Mouse (Mus musculus) kidney, adult 18-20 months (tissue): ENCODE data around the gene Ube2r2.

ENCODE experiments used
- DNase-seq: peaks from one replicate; pipeline ENCODE4 v3.0.0; 2021

Gene Ube2r2

DNA sequence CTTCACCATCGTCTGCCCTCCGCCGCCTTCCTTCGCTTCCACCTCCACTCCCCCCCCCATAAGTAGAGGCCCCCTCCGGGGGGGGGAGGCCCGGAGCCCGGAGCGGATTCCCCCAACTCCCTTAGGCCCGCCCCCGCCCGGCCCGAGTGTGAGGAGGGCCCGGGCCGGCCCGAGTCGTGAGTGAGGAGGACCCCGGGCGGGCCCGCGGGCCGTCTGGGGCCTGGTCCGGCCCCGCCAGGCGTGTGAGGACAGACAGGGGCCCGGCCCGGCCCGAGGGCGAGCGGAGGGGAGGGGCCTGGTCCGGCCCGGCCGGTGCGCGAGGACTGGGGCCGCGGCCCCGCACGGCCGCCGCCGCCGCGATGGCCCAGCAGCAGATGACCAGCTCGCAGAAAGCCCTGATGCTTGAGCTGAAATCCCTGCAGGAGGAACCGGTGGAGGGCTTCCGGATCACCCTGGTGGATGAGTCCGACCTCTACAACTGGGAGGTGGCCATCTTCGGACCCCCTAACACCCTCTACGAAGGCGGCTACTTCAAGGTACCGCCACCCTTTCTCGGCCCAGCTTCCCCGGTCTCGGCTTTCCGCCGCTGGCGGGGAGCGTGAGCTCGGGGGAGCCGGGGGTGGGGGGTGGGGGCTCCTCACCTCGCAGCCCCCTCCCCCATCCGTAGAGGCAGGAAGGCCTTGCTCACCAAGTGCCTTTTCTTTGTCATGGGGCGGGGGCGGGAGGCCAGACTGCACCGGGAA, at the start of gene Ube2r2:
Ube2r2 (plus strand) TSS at position 33 of the 743 bp plus-strand sequence.
- peak; percentile 76 for DNase-seq

DNA sequence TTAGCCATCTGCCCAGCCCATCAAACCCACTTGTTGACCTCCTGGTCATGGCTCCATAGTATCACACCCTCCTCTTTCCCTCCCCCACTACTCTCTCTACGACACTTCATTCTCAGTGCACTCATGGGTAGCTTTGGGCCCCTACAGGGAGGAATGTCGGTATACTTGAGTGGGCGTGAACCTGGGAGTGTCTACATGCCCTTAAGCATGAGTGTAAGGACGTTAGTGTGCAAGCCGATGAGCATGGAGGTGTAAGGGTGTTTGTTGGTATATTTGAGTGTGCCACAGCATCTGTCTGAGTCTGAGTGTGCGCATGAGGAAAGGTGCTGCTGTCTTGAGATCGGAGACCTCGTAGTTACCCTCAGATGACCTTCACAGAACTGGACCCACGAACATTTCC, 48.6 kb upstream of the Ube2r2 start:
- DNase-seq, result no peak

DNA sequence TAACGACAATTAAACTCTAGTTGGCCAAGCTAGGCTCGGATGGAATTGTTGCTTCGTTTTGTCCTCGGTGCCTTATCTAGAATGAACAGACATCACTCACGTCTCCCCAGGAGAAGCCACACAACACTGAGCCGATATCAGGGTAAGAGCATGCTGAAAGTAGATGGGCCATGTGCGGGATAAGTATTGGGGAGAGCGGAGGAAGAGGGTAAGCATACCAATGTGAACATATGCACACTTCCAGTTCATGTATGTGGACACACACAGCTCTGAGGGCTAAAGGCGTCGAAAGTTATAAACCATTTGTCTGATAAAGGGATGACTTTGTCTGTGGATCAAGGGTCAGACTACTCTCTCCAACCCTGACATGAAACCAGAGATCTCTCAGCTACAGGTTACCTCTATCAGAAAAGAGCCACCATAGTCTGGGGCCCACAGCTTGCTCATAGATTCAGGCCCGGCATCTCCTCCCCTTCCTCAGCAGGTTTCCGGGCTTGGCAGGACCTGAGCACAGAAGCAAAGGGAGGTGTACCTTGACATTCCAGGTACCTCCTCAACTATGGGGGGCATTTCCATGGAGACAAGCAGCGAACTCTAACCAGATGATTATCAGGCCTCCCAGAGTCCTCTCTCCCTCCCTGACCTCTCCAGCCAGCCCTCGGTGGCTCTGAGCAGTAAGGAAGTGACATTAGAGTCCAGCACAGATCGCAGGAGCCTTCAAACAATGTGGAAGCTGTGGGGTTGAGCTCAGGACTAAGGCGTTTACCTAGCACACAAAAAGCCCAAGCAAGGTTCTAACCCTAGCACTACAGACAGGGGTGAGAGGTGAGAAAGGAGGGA, 47.9 kb upstream of the Ube2r2 start:
- DNase-seq, result no peak

DNA sequence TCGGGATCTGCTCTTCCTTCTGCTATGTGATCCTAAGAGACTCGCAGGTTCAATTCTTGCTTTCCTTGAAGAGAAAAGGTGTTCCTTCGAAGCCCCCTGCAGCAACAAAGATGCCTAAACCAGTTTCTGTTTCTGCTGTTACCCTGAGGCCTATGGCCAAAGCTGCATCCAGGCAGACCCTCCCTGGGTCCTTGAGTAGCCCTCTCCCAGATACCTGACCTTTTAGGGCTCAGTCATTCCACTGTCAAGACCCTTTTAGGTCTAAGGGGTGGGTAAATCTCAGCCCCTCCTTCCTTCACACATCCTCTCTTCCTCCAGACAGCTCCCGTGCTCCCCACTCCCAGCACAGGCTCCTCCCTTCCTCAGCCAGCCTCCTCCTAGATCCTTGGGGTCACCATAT, 46.4 kb upstream of the Ube2r2 start:
- no peak for DNase-seq

DNA sequence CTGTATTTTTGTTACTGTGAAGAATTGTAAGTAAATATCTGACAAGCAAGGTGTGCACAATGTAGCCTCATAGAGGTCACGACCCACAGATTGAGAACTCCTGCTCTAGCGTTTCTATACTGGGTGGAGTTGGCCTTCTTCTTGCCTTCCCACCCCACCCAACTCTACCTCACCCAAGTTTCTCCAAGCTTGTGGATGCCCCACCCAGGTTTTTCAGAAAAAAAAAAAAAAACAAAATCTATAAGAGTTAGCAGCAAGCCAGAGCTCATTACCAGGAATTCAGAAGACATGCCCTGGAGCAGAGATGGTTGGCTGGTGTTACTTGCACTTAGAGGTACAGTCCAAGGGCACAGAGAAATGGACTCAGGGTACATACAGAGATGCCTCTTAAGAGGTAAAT, 45.8 kb upstream of the Ube2r2 start:
- no peak for DNase-seq

DNA sequence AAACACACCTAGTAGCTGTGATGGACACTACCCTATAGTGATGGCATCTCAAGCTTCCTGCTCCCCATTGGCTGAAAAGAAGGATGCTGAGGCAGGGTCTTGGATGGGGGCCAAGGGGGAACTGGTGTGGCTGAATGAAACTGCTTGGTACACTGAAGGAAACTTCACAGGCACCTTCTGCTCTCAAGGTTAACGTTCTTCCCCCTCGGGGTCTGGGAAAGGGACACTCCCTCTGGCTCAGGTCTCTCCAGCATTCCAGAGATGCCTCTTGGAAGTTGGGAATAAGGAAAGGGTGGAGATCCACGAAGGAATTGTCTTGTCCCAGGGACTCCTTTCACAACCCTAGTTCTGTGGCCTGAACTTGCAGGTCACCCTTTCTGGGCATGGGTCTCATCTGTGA, 44.2 kb upstream of the Ube2r2 start:
- DNase-seq, result no peak

DNA sequence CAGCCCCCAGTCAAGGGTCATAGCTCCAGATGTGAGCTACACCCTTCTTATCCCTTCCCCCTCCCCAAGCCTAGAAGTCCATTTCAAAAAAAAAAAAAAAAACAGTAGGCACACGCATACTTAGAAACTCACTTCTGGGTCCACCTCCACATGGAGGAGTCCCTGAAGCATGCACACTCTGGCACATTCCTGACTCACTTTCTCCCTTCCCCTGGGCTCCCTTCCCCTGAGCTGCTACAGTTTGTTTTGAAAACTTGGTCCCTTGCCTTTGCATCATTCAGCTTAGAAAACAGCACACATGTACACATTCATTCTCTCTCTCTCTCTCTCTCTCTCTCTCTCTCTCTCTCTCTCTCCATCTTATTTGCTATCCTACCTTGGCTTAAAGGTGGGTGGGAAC, 42.6 kb upstream of the Ube2r2 start:
- no peak for DNase-seq

DNA sequence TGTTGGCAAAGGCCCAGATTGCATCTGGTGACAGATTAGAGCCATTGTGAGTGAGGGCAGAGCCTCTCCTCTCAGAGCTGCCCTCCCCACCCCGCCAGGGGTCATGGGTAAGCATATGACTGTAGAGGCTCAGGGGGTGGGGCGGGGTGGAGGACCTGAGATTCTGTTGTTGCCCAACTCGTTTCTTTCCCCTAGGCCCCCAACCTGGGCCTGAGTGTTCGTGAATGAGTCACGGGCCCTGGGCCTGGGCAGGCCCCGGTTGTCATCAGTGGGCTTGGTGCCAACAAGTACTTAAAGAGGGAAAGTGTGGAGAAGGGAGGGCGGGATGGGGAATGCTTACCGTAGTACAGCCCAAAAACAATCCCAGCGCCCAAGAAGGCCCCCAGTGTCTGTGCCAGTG, 41.2 kb upstream of the Ube2r2 start:
- DNase-seq, result no peak

DNA sequence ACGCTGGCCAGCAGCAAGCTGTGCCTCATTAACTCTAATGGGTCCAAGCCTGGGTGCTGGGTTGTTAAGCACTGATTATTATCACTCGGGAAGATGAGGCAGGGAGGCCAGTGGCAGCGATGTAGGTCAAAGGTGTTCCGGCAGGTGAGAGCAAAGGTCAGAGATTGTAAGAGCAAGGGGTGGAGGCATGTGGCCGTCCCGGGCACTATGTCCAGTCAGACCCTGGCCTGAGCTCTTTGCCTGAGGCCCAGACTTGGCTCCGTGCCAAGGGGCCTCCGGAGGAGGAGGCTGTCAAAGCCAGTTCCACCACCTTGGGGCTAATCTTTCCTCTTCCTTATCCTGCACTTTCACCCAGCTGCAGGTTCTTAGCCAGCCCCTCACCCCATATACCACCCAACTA, 39.4 kb upstream of the Ube2r2 start:
- DNase-seq, result peak; percentile 62

DNA sequence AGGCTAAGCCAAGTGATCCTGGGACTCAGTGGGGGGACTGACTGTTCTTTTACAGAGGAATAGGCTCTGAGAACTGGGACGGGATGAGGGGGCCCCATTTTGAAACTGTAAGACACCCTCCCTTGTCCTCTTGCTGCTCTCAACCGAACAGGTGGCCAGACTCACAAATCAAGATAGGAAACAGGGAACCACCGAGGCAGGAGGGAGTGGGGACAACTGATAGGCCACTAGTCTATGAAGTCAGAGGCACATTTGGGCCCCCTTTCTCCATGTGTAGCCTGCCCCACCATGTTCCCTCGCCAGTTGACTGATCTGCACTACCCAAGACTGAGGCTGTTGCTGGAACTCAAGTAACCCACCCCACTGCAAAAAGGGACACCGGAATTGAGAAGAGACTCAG, 38.7 kb upstream of the Ube2r2 start:
- DNase-seq, result no peak

DNA sequence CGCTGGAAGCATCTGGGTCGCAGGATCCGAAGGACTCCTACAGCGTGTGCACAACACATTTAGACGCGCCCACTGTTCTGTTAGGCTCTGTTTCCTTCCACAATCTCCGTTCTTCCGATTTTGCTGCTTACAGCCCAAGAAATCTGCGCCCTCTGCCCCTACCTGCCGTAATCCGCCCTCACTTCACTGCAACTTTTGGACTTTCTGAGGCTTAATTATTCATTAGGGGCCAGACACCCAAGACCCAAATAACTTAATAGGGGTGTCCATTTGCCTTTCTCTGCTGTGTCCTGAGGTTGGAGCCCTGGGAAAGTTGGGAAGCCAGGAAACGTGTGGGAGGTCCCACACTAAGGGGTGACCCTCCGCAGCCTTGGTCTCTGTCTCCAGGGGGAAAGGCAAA, 38.2 kb upstream of the Ube2r2 start:
- no peak for DNase-seq

DNA sequence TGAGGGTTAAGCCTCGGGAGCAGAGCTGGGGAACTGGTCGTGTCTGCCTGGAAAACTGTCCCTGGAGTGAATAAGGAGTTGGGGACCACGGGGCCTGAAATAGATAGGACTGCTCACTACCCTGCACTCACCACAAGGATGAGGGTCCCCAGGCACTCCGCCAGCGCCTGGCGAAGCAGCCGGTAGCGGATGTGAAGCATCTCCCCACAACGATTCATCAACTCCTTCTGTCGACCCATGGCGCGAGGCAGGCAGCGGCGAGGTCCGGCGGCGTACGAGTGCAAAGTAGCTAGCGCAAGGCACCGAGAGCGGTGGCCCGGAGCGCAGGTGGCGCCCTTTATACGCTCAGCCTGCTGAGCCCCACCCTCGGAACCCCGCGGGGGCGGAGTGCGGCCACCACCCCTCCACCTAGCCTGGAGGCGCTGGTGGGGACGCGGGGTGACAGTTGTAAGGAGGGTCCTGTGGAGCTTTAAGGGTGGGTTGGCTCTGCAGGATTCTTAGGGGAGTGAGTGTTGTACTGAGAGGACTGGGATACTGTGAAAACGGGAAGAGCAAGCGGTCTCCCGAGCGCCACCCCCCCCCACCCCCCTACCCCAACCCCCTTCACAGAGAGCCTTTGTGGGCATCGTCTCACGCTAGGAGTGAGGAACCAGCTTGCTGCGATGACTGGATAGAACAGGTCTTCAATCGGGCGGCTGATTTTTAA, 37.5 kb upstream of the Ube2r2 start, which contains the start of gene Aqp3:
Aqp3 (minus strand) TSS at position 313 of the 706 bp plus-strand sequence.
- DNase-seq, result peak; percentile 74

DNA sequence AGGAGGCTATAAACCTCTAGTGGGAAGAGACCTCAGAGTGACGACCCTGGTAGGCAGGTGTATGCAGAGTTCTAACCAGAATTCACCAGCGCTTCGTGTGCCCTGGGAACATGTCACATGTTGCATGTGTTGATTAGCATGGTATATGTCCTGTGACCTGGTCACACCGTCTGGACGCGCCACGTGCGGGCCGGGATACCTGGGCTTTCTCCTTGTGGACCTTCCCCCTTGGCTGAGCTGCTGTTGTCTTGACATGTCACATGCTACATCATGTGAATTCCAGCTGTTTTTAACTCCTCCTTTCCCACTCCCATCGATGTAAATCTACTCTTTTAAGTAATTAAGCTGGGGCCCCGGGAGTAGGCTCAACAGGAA, 37.0 kb upstream of the Ube2r2 start:
- DNase-seq, result peak; percentile 32

DNA sequence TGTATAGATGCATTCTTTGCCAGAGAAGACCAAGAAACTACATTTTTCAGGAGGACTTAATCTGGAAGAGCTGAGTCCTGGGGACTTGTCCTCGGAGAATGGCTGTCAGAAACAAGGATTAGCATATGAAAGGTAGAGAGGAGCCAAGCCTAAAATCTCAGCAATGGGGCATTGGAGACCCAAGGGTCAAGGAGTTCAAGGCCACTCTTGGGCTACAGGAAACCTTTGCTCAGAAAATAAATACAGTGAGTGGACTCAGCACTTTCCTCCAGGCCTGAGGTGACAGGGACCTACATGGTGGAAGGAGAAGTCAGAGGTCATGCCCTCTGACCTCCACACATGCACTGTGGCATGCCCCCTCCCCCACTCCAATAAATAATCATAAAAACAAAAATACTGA, 34.6 kb upstream of the Ube2r2 start:
- DNase-seq, result no peak

DNA sequence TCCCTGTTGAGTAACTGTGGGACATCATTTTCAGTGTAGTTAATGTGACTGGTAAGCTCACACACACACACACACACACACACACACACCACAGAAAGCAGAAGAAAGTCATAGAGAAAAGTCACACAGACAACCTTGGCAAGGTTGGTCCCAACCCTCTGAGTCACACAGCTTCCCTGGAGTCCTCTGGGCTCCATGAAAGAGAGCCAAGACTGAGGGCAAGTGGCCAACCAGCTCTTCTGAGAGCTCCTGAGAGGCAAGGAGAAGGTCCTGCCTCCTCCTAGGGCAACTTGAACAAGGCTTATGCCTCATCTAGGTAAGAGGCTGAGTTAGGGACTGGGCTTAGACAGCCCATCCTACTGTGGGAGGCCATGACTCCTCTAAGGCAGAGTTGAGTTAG, 32.6 kb upstream of the Ube2r2 start:
- DNase-seq, result no peak

DNA sequence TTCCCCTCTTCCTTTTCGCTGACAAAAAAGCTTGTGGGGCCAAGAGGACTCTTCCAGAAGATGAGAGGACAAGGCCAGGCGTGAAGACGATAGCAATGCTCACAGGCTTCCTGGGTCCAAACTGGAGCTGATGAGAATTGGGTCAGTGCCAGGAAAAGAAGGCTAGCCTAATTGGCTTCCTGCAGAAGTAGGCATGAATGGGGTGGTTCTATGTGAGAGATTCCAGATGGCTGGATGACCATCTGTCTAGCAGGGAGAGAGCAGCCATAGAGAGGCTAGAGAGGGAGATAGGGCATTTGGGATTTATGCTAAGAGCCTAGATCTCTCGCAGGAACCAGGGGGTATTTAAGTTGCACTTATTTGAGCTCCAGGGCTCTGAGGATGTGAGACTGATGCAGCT, 28.1 kb upstream of the Ube2r2 start:
- no peak for DNase-seq

DNA sequence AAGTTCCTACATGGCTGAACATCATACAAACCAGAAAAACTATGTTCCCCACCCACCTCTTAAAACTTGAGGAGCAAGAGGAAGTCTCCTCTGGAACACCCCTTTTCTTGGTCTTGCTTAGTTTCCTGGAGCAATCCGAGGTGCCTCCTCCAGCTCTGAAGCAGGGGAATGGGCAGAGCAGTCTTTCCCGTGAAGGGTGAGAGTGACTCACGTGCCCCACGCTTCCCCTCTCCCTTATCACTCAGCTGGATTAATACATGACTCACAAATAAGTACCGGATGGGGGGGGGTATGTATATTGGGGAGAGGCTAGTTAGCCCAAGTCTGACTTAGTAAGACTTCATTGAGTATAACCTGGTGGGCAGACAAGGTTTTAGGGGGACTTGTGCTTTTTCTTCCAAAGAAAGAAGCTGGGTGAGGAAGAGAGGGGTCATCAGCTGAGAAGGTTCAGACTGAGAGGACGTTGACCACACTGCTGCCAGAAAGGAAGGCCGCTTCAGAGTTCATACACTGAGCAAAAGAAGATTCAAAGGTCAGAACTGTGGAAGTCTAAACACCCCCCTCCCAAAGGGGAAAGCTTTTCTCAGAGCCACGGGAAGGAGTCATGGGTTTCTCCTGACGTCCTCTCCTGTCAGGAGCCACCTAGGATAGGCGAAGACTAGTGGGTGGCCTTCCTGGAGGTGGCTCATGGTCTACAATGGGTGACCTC, 26.7 kb upstream of the Ube2r2 start:
- no peak for DNase-seq

DNA sequence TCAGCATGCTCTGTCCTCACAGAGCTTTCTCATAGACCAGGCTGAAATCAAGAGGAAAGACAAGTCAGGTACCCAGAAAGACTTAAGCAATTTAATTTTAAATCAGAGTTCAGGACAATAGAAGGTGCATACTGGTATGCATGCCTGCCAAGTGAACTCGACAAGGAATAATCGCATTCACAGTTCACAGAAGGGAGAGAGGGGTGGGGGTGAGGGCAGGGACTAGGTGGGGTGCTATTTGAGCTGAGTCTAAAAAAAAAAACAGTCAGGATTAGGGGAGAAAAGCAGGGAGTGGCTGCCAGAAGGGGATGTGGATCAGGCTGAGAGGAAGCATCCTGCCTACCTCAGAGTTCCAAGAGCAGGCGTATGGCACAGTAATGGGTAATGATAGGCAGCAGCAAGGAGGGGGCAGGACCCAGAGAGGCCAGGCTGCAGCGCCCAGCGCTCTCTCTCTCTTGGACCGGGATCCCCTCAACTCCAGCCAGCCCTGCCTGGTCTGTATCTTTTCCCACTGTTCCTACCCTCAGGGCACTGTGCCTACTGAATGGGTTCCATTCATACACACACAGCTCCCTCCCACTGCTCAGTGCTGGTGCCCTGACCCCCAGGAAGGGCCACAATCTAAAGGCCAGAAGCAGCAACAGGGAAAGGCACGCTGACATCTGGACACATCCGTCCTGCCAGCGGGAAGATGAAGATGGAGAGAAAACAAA, 21.0 kb upstream of the Ube2r2 start:
- DNase-seq, result no peak

DNA sequence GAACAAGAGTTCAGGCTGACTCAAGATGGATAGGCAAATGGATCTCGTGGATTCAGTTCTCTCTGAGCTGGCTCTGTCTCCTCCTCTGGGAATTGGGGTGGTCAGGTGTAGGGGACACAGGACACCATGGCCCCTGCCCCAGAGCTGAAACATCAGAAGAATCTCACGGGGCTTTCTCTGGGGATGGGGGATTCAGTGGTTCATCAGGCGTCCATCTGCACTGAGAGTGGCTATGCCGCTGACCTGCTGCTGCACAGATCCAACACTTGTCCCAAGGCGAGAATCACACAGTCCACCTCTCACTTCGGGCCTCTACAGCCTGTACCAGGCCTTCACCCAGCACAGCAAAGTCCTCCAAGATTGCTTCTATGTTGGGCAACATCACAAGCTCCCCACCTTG, 20.5 kb upstream of the Ube2r2 start:
- no peak for DNase-seq

DNA sequence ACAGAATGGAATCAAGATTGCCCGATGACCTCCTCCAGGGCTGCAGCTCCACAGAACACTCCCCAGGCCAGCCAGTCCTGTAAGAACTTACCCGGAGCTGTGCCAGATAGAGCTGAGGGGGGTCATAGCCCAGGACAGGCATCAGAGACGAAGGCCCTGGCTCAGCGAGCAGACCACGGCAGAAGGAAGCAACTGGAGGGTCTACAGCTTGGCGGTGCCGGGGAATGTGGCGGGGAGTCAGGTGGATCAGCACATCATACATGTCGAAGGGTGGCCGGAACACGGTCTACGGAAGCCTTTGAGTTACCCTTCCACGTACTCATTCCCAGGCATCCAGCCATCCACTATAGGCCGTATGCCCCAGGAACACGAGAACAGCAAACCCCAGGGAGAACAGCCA, 19.8 kb upstream of the Ube2r2 start:
- DNase-seq, result no peak

DNA sequence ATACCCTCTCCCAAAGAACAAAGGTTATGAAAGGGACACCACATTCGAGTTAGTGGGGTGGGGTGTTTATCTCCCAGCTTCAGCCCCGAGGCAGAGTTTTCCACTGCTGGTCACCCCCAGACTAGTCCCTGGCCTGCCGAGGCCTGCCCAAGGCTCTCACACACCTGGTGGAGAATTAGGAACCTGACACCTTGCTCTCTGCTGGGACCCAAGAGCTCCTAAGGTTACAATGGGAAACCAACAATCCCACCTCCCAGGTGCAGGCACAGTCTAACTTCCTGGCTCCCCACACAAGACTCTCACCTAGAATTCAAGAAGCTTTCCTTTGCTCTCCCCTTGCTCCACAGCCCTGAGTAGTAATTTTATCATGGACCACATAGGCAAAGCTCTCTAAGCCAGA, 18.7 kb upstream of the Ube2r2 start:
- no peak for DNase-seq

DNA sequence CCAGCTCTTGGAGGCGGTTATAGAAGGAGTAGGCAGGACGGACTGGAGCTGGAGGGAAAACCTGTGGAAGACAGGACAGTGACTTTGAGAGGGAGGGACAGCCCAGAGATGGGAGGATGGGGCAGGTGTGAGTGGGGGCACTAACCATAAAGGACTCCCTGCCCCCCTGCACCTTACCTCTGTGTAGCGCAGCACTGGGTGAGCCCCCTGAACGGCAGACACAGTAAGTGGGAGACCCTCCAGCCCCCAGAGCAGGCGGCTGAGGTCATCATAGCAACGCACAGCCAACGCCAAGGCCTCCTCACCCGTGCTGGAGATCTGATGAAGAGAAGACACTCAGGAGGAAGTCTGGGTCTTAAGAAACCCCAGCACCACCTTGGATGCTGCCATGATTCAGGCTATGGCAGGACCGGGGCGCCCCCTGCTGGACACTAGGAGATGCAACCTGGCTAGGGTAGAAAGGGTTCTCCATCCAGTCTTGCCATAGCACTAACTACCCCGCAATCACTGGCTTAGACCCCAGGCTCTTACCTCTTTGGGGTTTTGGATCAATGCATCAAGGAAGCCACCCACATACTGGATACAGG, 16.7 kb upstream of the Ube2r2 start:
- DNase-seq, result peak; percentile 67
